Mouse (Mus musculus): ENCODE data around the gene Misp.

DNA sequence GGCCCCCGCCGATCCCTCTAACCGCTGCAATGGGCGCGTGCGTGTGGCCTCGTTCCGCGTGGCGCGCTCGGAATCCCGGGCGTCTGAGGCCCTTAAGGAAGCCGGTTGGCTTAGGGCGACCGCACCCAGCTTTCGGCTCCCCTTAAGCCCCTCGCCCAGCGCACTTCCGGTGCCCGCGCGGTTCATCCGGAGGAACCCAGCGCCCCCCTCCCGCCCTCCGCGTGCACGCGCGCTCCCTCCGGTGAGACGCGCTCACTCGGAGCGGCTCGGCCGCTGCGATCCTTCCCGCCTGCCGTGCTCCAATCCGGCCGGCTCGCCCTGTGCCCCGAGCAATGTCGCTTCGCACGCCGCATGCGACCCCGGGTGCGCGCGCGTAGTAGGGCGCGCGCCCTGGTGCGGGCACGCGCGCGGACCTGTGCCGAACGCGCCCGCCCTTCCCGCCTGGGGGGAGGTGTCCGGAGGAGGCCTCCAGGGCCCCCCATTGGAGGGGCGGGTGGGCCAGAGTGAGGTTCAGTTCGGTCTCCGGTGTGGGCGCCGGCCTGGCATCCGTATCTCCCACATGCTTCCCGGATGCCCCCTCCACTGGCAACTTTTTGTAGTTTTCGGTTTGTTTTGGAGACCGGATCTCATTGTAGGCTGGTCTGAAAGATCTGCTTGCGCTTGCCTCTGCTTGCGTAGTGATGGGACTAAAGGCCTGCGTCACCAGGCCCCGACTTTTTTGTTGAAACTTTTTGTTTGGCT lies 34.2 kb downstream of the Misp start:
- no peak for TF ChIP-seq CTCF (IDR thresholded peaks at IDR 0.05; ENCODE audit: borderline replicate concordance, extremely low read depth, insufficient read depth, insufficient read length)
- TF ChIP-seq POLR2A (IDR thresholded peaks at IDR 0.05; ENCODE audit: borderline replicate concordance, extremely low read depth, insufficient read depth, insufficient read length, poor library complexity, severe bottlenecking) = no peak

Data from brain, embryonic 14.5 days (tissue).